Mouse (Mus musculus) gastrocnemius, postnatal 4 days (tissue): ENCODE results near the gene Pum1. TPM values are rescaled to one million over a fixed set of nuclear protein-coding genes. Genes with fewer than 3 reads are reported as not detected.

ENCODE experiments used
- DNase-seq, 2 experiments: peaks; one replicate each; pipeline ENCODE4 v3.0.0; 2021 to 2022; ENCODE audit warnings: low spot score in 2 of 2, mixed read lengths in 2 of 2
- total RNA-seq, 2 experiments: library from RNA; stranded (reverse); gene quantifications; 2 replicates each; pipeline ENCODE4 v1.2.3; 2021

The Pum1 gene
- total RNA-seq, 2 experiments from 2014 or later = 65.5 to 73.9 TPM

DNA sequence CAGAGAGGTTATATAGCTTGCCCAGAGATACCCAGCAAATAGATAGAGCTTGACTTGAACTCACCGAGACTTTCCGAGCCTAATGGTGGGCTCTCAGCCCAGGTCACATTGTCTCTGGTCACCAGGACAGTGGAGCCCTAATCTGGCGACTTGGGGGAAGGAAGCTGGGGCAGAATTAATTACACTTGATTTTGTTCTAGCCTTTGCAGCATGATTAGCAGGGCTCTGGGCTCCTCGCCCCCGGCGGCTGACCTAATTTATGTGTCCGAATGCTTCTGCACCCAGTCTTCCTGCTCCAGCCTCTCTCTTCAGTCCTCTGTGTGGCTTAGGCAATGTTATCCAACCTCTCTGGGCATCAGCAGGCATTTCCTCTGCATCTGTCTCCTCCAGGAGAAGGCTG lies 148.3 kb downstream of the Pum1 start:
- no peak for DNase-seq

DNA sequence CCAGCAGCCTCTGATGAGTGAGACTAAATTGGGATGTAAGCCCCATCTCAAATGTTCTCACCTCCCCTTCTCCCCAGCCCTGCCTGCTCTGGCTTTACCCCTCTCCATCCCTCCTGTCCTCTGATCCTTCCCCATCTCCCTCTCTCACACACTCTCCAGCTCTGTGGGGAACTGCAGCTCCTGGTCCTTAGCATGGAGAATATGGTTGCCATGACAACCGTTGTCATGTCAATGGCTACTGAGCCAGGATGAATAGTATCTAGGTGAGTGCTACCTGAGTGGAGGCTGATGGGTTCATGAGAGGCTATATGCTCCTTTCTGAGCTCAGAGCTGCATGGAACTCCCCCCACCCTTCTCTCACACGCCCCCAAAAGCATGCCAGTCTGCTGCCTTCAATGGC lies 150.8 kb downstream of the Pum1 start:
- no peak for DNase-seq

DNA sequence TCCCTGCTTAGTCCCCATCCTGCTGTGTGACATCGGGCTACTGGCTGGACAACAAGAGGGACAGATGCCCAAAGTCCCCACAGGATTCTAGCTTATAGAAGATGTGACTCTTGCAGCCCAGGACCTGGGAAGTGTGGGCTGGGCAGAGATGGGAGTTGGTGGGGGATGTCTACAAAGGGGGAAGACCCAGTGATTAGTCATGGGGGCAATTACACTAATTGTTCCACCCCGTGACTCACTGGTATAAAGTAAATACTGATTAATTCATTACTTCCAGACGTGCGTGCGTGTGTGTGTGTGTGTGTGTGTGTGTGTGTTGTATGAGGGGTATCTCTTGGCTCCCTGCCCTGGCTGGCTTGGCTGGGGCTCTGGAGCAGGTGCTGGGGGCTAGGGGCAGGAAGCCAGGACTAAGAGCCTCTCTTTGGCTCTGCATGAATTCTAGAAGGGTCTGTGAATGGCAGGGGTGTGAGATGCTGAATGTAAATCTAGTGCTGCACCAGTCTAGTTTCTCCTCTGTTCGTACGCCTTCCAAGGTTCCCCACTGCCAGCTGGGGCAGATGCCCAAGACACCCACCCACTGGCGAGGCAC lies 151.7 kb downstream of the Pum1 start:
- no peak for DNase-seq

DNA sequence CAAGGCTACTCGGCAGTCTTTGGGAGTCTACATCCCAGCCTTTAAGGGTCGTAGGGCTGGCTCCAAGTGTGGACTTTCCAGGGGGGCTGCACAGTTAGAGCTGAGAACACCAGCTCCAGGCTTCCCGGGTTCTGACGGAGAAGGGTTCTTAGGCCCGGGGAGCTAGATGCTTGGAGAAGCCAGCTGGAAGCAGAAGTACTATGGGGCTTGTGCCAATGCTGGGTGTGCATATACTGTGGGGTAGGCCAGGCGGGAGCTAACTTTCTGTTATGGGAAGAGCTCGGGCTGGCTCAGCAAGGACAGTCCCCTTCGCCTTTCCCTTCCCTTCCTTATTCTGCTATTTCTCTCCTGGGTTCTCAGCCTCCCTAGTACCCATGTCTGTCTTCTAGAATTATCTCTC lies 152.7 kb downstream of the Pum1 start:
- no peak for DNase-seq

DNA sequence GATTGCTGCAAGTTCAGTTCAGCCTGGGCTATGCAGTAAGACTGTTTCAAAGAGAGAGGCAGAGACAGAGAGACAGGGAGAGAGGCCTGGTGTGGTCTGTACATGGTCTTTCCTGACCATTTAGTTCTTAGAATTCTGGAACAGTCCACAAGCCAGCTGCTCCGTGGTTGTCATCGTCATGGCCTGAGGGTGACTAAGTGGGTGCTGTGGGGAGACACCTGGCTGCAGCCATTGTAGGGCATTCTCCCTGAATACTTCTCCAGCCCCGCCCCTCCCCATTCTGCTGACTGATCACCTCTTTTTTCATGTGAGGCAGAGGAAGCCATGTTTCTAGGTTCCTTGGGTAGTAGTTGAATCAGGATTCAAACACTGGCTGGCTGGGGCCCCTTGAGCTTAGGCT lies 156.7 kb downstream of the Pum1 start:
- DNase-seq = no peak

DNA sequence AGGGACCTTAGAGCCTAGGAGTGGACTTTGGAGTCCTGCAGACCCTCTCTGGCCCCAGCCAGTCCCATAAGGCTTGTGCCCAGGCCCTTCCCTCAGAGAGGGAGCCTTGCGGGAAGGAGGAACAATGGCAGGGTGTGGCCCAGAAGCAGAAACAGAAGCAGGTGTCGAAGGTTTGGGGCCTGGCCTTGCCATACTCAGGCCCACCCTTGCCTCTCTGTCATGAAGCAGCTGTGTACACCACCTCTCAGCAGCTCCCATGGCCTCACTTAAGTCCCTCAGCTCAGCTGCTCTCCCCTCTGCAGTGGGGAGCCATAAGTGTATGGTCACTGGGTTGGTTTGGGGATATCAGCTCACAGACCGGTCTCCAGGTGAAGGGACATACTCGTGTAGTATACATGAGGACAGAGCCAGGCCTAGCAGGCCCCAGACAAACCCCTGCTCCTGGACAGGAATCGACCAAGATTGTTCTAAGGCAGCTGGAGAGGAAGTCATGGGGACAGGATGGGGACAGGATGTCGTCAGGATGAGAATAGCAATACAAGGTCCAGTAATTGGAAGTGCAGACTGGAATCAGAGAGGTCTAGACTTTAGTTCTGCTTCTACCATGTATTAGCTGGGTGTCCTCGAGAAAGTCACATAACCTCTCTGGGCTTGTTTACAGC lies 157.6 kb downstream of the Pum1 start:
- DNase-seq = no peak

DNA sequence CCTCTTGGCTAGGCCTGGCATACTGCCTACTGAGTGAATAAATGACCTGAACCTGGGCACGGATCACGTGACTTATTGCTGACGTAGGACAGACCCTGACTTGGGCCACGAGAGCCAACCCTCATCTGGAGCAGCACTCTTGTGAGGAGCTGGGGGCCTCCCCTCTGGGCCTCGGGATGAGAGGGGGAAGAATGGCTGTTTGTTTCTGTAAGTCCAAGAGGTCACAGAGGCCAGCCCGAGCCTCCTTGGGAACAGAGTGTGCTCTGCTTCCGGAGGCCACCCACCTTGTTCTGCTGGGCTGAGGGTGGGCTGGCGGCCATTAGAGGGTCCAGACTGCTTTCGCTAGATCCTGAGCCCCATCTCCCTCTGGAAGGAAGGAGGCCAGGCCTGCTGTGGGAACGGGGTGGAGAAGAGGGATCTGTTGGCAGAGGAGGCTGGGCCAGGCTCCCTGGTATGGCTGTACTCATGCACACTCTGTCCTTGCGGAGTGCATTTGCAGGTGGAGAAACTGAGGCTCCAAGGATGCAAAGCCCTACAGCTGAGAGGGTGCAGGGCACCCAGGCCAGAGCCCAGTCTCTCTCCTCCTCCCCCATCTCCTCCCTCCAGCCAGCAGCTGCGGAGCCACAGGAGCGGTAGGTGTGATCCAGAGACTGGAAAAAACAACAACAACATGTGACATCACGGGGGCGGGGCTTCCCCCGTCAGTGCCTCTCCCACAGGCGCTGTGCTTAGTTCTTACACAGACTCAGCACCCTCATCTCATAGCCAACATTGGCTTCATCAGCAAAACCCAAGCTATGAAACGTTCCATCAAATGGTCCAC lies 165.9 kb downstream of the Pum1 start:
- no peak for DNase-seq

Other genes with a start within 250 kb of the Pum1 start
- 10 to 100 TPM; 12.0 to 12.1 TPM for gene Nkain1, start 89.1 kb upstream of the Pum1 start, total RNA-seq
- gene Sdc3, start 129.2 kb downstream of the Pum1 start, total RNA-seq = 10 to 100 TPM; 36.6 to 46.8 TPM
- gene Laptm5, start 249.8 kb downstream of the Pum1 start, total RNA-seq = 10 to 100 TPM; 24.4 to 26.4 TPM